Mouse (Mus musculus) kidney, adult 10 weeks (tissue): ENCODE measurements around the gene Ccdc3. TPM values are rescaled to one million over a fixed set of nuclear protein-coding genes. Genes with fewer than 3 reads are reported as not detected.

Source experiments
- polyA plus RNA-seq: library from polyadenylated mRNA; stranded (reverse); fragments of 350-450 nt; fragmentation: Illumina TruSeq; extraction: RNeasy Lipid Tissue Mini Kit (QIAGEN cat#74804); gene quantifications from one replicate; pipeline ENCODE4 v1.2.3, GENCODE M21; 2014; ENCODE audit warnings: low read depth, low replicate concordance

The Ccdc3 gene
- polyA plus RNA-seq, result 2.3 TPM

GRCm38 (mm10) chr2:5137500-5138286 is at the start of gene Ccdc3:
Gene Ccdc3, plus strand, starts transcription at chr2:5137776.

Other genes with a start within 250 kb of the Ccdc3 start
- 1,073 TPM for gene Phyh, start 218.8 kb upstream of the Ccdc3 start, polyA plus RNA-seq
- not detected for gene Ucma, start 161.7 kb upstream of the Ccdc3 start, polyA plus RNA-seq
- 0.53 TPM for gene Mcm10, start 125.0 kb upstream of the Ccdc3 start, polyA plus RNA-seq
- 11.8 TPM for gene Optn, start 73.7 kb upstream of the Ccdc3 start, polyA plus RNA-seq